Mouse (Mus musculus): ENCODE results near the gene Gm20661. TPM values are rescaled to one million over a fixed set of nuclear protein-coding genes. Genes with fewer than 3 reads are reported as not detected.

Gene Gm20661
- total and polyA plus RNA-seq, 3 experiments = 0.35 to 0.85 TPM; not detected in 1

DNA sequence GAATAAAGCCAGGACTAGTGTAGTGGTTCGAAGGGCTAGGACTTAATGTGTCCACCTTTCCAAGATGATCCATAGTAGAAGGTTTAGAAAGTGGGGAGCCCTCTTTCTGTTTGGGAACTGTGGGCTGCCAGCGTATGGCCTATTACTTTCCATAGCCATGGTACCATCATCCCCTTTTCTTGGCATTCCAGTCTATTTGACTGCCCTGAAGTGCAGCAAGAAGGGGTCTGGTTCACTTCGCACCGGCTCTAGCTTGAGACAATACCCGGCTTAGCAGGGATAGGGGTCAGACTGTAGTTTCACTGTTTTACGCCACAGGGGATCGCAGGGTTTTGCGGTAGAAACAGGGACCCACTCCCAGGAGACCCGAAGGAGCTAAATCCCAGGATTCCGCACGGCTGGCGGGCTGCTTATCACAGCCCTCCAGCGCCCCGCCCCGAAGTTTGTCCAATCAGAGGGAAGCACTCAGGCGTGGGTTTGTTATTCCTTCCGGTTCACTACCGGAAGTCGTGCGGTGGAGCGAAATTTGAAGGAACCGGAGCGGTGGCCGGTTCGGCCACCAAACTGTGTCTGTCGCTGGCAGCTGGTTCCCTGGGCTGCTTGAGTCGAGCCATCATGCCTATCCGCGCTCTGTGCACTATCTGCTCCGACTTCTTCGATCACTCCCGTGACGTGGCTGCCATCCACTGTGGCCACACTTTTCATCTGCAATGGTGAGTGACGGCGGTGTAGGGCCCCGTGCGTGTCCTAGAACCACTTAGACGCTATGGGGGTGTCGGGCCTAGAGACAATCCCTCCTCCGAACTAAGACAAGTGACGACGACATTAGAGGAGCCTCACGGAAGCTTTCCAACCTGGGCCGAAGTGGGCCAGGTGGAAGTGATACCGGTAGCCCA lies 32.1 kb upstream of the Gm20661 start (continued):
- TF ChIP-seq MAFK (IDR thresholded peaks at IDR 0.05; ENCODE audit: borderline replicate concordance, low read depth, low read length) = no peak
- no peak for TF ChIP-seq CTCF (IDR thresholded peaks at IDR 0.05 in 2 of 3, conservative IDR thresholded peaks at IDR 0.05 in 1 of 3; ENCODE audit: control insufficient read depth in 1 of 3, insufficient read depth in 1 of 3, low read depth in 2 of 3, low read length in 3 of 3, poor library complexity in 1 of 3, severe bottlenecking in 1 of 3)
- no peak for TF ChIP-seq ZC3H11A (IDR thresholded peaks at IDR 0.05; ENCODE audit: low read depth, low read length)
- TF ChIP-seq ETS1 (IDR thresholded peaks at IDR 0.05; ENCODE audit: low read depth, low read length) = peak; percentile 43; the same call in 1 of the 2 replicates
- TF ChIP-seq CHD1 (IDR thresholded peaks at IDR 0.05; ENCODE audit: low read depth, low read length) = no peak
- TF ChIP-seq TBP (IDR thresholded peaks at IDR 0.05; ENCODE audit: low read depth, low read length) = peak; percentile 86
- TF ChIP-seq NRF1 (IDR thresholded peaks at IDR 0.05; ENCODE audit: insufficient read depth, low read depth, low read length, poor library complexity, severe bottlenecking) = no peak
- TF ChIP-seq MAX (IDR thresholded peaks at IDR 0.05; ENCODE audit: low read length) = peak; percentile 91
- no peak; a peak in 1 of 4 replicates for TF ChIP-seq EP300 (IDR thresholded peaks at IDR 0.05; ENCODE audit: low read depth in 1 of 2, low read length in 2 of 2)
- TF ChIP-seq ZKSCAN1 (IDR thresholded peaks at IDR 0.05; ENCODE audit: low read depth, low read length) = no peak
- no peak for TF ChIP-seq RCOR1 (IDR thresholded peaks at IDR 0.05; ENCODE audit: low read depth, low read length)
- peak; percentile 94 for TF ChIP-seq E2F4 (IDR thresholded peaks at IDR 0.05; ENCODE audit: borderline replicate concordance, low read depth, low read length)
- peak; percentile 98 for TF ChIP-seq SIN3A (IDR thresholded peaks at IDR 0.05; ENCODE audit: low read length)
- TF ChIP-seq ELF1 (IDR thresholded peaks at IDR 0.05; ENCODE audit: low read depth, low read length) = peak; percentile 88
- TF ChIP-seq TCF12 (IDR thresholded peaks at IDR 0.05; ENCODE audit: low read depth, low read length) = peak; percentile 58
- peak; percentile 37 for TF ChIP-seq CHD2 (IDR thresholded peaks at IDR 0.05; ENCODE audit: low read length)
- TF ChIP-seq SMC3 (IDR thresholded peaks at IDR 0.05; ENCODE audit: low read depth, low read length) = 0 out of 2 replicates have a peak, but pooled peaks have one; percentile 4
- TF ChIP-seq HCFC1 (IDR thresholded peaks at IDR 0.05; ENCODE audit: low read depth, low read length) = peak; percentile 91
- no peak for TF ChIP-seq MYB (IDR thresholded peaks at IDR 0.05; ENCODE audit: low read depth, low read length)
- no peak for TF ChIP-seq TAL1 (IDR thresholded peaks at IDR 0.05; ENCODE audit: low read length)
- TF ChIP-seq GABPA (IDR thresholded peaks at IDR 0.05; ENCODE audit: low read depth, low read length) = no peak
- no peak for TF ChIP-seq BHLHE40 (IDR thresholded peaks at IDR 0.05; ENCODE audit: borderline replicate concordance, low read depth, low read length)
- no peak for TF ChIP-seq JUND (IDR thresholded peaks at IDR 0.05; ENCODE audit: low read depth, low read length)
- no peak for TF ChIP-seq ZNF384 (IDR thresholded peaks at IDR 0.05; ENCODE audit: low read depth, low read length)
- 0 out of 2 replicates have a peak, but pooled peaks have one; percentile 54 for TF ChIP-seq MAZ (IDR thresholded peaks at IDR 0.05; ENCODE audit: low read depth, low read length)
- TF ChIP-seq POLR2AphosphoS2 (IDR thresholded peaks at IDR 0.05; ENCODE audit: low read length) = peak; percentile 91

Measured in MEL (cell line).